Mouse (Mus musculus): Measurements from ENCODE around the gene Xpnpep2. TPM values are rescaled to one million over a fixed set of nuclear protein-coding genes. Genes with fewer than 3 reads are reported as not detected.

Gene Xpnpep2
- polyA plus RNA-seq, 1 experiment = 1.1 TPM

DNA sequence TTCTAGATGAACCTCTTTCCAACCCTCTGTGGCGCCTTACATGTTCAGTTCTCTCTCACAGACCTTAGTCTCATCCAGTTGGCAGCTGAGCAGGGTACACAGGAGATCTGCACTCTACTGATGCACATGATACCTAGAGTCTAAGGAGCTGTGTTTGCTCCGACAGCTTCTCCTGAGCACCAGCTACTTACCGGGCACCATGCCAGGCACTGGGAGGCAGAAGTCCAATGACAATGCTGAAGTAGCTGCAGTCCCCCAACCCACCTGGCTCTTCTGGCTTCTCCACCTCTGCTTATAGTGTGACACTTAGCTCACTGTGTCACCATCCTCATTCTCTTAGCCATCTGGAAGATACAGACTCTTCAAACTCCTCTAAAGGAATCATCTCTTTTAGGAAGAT is 33.8 kb upstream of the Xpnpep2 start:
- no peak for DNase-seq
- TF ChIP-seq CTCF (IDR thresholded peaks at IDR 0.05; ENCODE audit: borderline replicate concordance, control insufficient read depth, extremely low read depth, insufficient read depth, low read length, poor library complexity) (no peak), POLR2A (IDR thresholded peaks at IDR 0.05; ENCODE audit: control insufficient read depth, extremely low read depth, insufficient read depth, low read length, poor library complexity) (no peak)
- H3K36me3 ChIP-seq (ENCODE audit: control insufficient read depth, insufficient read depth, low read length) = no peaks in the 10 kb centered on the region
- H3K4me3 ChIP-seq (ENCODE audit: control insufficient read depth, insufficient read depth, low read length) = no peak overlapping the region
- H3K4me1 ChIP-seq (replicated peaks; ENCODE audit: control insufficient read depth, insufficient read depth, low read length) = no peaks in the 10 kb centered on the region
- no peaks in the 10 kb centered on the region for H3K27me3 ChIP-seq (ENCODE audit: control insufficient read depth, insufficient read depth, low read length)
- 86% methylated on average over 3 of the region's 3 CpGs for WGBS
- H3K27ac ChIP-seq (ENCODE audit: control insufficient read depth, insufficient read depth, low read length) = no peak overlapping the region

GRCm38 (mm10) chrX:48076806-48077425 is 31.6 kb upstream of the Xpnpep2 start:
- TF ChIP-seq POLR2A (IDR thresholded peaks at IDR 0.05; ENCODE audit: control insufficient read depth, extremely low read depth, insufficient read depth, low read length, poor library complexity) (no peak), CTCF (IDR thresholded peaks at IDR 0.05; ENCODE audit: borderline replicate concordance, control insufficient read depth, extremely low read depth, insufficient read depth, low read length, poor library complexity) (no peak)
- no peaks in the 10 kb centered on the region for H3K27me3 ChIP-seq (ENCODE audit: control insufficient read depth, insufficient read depth, low read length)
- H3K36me3 ChIP-seq (ENCODE audit: control insufficient read depth, insufficient read depth, low read length) = no peaks in the 10 kb centered on the region
- WGBS = 100% methylated on average over 4 of the region's 4 CpGs
- no peak overlapping the region for H3K4me3 ChIP-seq (ENCODE audit: control insufficient read depth, insufficient read depth, low read length)
- no peak for DNase-seq
- no peak overlapping the region for H3K27ac ChIP-seq (ENCODE audit: control insufficient read depth, insufficient read depth, low read length)
- H3K4me1 ChIP-seq (replicated peaks; ENCODE audit: control insufficient read depth, insufficient read depth, low read length) = no peaks in the 10 kb centered on the region

DNA sequence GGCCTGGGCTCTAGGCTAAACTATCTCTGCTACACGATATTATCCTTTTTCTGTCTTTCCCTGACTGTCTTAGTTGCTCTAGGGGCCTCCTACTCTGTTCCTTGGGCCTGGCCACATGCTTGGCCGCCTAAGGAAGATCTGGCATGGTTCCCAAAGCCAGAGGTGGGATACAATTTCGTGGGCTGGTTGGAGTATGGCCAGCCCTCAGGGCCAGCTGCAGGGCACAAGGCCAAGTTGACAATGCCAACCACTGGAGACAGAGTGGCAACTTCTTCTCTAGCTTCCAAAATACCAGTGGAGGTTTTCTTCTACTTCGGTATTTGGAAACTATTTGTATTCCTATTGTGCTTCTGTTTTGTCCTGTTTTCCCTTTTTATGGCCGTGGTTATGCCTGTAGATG is 26.2 kb upstream of the Xpnpep2 start:
- DNase-seq = no peak
- 70% methylated on average over 5 of the region's 5 CpGs for WGBS
- Histone ChIP-seq H3K4me1 (replicated peaks; ENCODE audit: control insufficient read depth, insufficient read depth, low read length) (no peaks in the 10 kb centered on the region), H3K4me3 (ENCODE audit: control insufficient read depth, insufficient read depth, low read length) (no peak overlapping the region), H3K27ac (ENCODE audit: control insufficient read depth, insufficient read depth, low read length) (no peak overlapping the region), H3K27me3 (ENCODE audit: control insufficient read depth, insufficient read depth, low read length) (no peaks in the 10 kb centered on the region), H3K36me3 (ENCODE audit: control insufficient read depth, insufficient read depth, low read length) (no peaks in the 10 kb centered on the region)
- TF ChIP-seq CTCF (IDR thresholded peaks at IDR 0.05; ENCODE audit: borderline replicate concordance, control insufficient read depth, extremely low read depth, insufficient read depth, low read length, poor library complexity) = no peak
- no peak for TF ChIP-seq POLR2A (IDR thresholded peaks at IDR 0.05; ENCODE audit: control insufficient read depth, extremely low read depth, insufficient read depth, low read length, poor library complexity)

GRCm38 (mm10) chrX:48092129-48092528 is 16.4 kb upstream of the Xpnpep2 start:
- no peak for DNase-seq
- no peaks in the 10 kb centered on the region for H3K36me3 ChIP-seq (ENCODE audit: control insufficient read depth, insufficient read depth, low read length)
- no peak overlapping the region for H3K27ac ChIP-seq (ENCODE audit: control insufficient read depth, insufficient read depth, low read length)
- no peaks in the 10 kb centered on the region for H3K27me3 ChIP-seq (ENCODE audit: control insufficient read depth, insufficient read depth, low read length)
- 62% methylated on average over 10 of the region's 10 CpGs for WGBS
- peaks cover 5% of the 10 kb centered on the region for H3K4me1 ChIP-seq (replicated peaks; ENCODE audit: control insufficient read depth, insufficient read depth, low read length)
- no peak for TF ChIP-seq CTCF (IDR thresholded peaks at IDR 0.05; ENCODE audit: borderline replicate concordance, control insufficient read depth, extremely low read depth, insufficient read depth, low read length, poor library complexity)
- no peak for TF ChIP-seq POLR2A (IDR thresholded peaks at IDR 0.05; ENCODE audit: control insufficient read depth, extremely low read depth, insufficient read depth, low read length, poor library complexity)
- H3K4me3 ChIP-seq (ENCODE audit: control insufficient read depth, insufficient read depth, low read length) = no peak overlapping the region

- no peak overlapping the region for H3K4me3 ChIP-seq (ENCODE audit: control insufficient read depth, insufficient read depth, low read length)
- no peak for DNase-seq
- H3K36me3 ChIP-seq (ENCODE audit: control insufficient read depth, insufficient read depth, low read length) = no peaks in the 10 kb centered on the region
- H3K27me3 ChIP-seq (ENCODE audit: control insufficient read depth, insufficient read depth, low read length) = no peaks in the 10 kb centered on the region
- peaks cover 15% of the 10 kb centered on the region for H3K4me1 ChIP-seq (replicated peaks; ENCODE audit: control insufficient read depth, insufficient read depth, low read length)
- peak; percentile 22; the same call in 1 of the 2 replicates for TF ChIP-seq CTCF (IDR thresholded peaks at IDR 0.05; ENCODE audit: borderline replicate concordance, control insufficient read depth, extremely low read depth, insufficient read depth, low read length, poor library complexity)
- no peak for TF ChIP-seq POLR2A (IDR thresholded peaks at IDR 0.05; ENCODE audit: control insufficient read depth, extremely low read depth, insufficient read depth, low read length, poor library complexity)
- H3K27ac ChIP-seq (ENCODE audit: control insufficient read depth, insufficient read depth, low read length) = no peak overlapping the region
- WGBS = 39% methylated on average over 3 of the region's 3 CpGs
These were observed 15.0 kb upstream of the Xpnpep2 start for GRCm38 (mm10) chrX:48093555-48093954.

- Histone ChIP-seq H3K4me3 (ENCODE audit: control insufficient read depth, insufficient read depth, low read length) (no peak overlapping the region), H3K36me3 (ENCODE audit: control insufficient read depth, insufficient read depth, low read length) (no peaks in the 10 kb centered on the region), H3K4me1 (replicated peaks; ENCODE audit: control insufficient read depth, insufficient read depth, low read length) (peaks cover 18% of the 10 kb centered on the region), H3K27me3 (ENCODE audit: control insufficient read depth, insufficient read depth, low read length) (no peaks in the 10 kb centered on the region), H3K27ac (ENCODE audit: control insufficient read depth, insufficient read depth, low read length) (no peak overlapping the region)
- DNase-seq = peak; percentile 67
- TF ChIP-seq POLR2A (IDR thresholded peaks at IDR 0.05; ENCODE audit: control insufficient read depth, extremely low read depth, insufficient read depth, low read length, poor library complexity) = no peak
- no peak for TF ChIP-seq CTCF (IDR thresholded peaks at IDR 0.05; ENCODE audit: borderline replicate concordance, control insufficient read depth, extremely low read depth, insufficient read depth, low read length, poor library complexity)
- WGBS = 64% methylated on average over 4 of the region's 4 CpGs
These were observed 13.9 kb upstream of the Xpnpep2 start for GRCm38 (mm10) chrX:48094658-48095057.

GRCm38 (mm10) chrX:48096580-48096979 is 11.9 kb upstream of the Xpnpep2 start:
- peak overlapping the region; percentile 75 for H3K27ac ChIP-seq (ENCODE audit: control insufficient read depth, insufficient read depth, low read length)
- 52% methylated on average over 8 of the region's 8 CpGs for WGBS
- no peak for DNase-seq
- H3K4me3 ChIP-seq (ENCODE audit: control insufficient read depth, insufficient read depth, low read length) = no peak overlapping the region
- no peak for TF ChIP-seq CTCF (IDR thresholded peaks at IDR 0.05; ENCODE audit: borderline replicate concordance, control insufficient read depth, extremely low read depth, insufficient read depth, low read length, poor library complexity)
- no peak for TF ChIP-seq POLR2A (IDR thresholded peaks at IDR 0.05; ENCODE audit: control insufficient read depth, extremely low read depth, insufficient read depth, low read length, poor library complexity)
- no peaks in the 10 kb centered on the region for H3K36me3 ChIP-seq (ENCODE audit: control insufficient read depth, insufficient read depth, low read length)
- H3K4me1 ChIP-seq (replicated peaks; ENCODE audit: control insufficient read depth, insufficient read depth, low read length) = peaks cover 18% of the 10 kb centered on the region
- H3K27me3 ChIP-seq (ENCODE audit: control insufficient read depth, insufficient read depth, low read length) = no peaks in the 10 kb centered on the region

Measured in thymus, adult 2 months (tissue).